Mouse (Mus musculus): ENCODE results near the gene Trmt112.

GRCm38 (mm10) chr19:6922901-6923735 lies 13.6 kb downstream of the Trmt112 start:
- no peak for TF ChIP-seq CTCF (IDR thresholded peaks at IDR 0.05; ENCODE audit: borderline replicate concordance, insufficient read depth, low read depth, low read length)
- TF ChIP-seq POLR2A (IDR thresholded peaks at IDR 0.05; ENCODE audit: borderline replicate concordance, insufficient read depth, low read length) = no peak

Data from cerebellum, adult 2 months (tissue).